Mouse (Mus musculus): ENCODE data around the gene Cbr1. TPM values are rescaled to one million over a fixed set of nuclear protein-coding genes. Genes with fewer than 3 reads are reported as not detected.

The Cbr1 gene
- polyA plus RNA-seq, 1 experiment from 2014 or later = 146 TPM

- no peak within 1 kb of the TSS for H3K4me2 ChIP-seq (ENCODE audit: low read length)
- no peaks in the 10 kb centered on the region for H3K36me3 ChIP-seq (ENCODE audit: control insufficient read depth, insufficient read depth, low read length)
- no peak within 1 kb of the TSS for H3K4me3 ChIP-seq (ENCODE audit: low read depth, low read length)
- no peak within 1 kb of the TSS for H3K27ac ChIP-seq (ENCODE audit: low read length)
- ATAC-seq = no peak
- H3K9ac ChIP-seq (ENCODE audit: low read depth, low read length) = no peak within 1 kb of the TSS
- H3K27me3 ChIP-seq (ENCODE audit: control insufficient read depth, insufficient read depth, low read depth, low read length) = no peaks in the 10 kb centered on the region
- no peaks in the 10 kb centered on the region for H3K4me1 ChIP-seq (ENCODE audit: control insufficient read depth, insufficient read depth, low read length)
- 86% methylated on average over 23 of the region's 23 CpGs for WGBS
- no peaks in the 10 kb centered on the region for H3K9me3 ChIP-seq (replicated peaks; ENCODE audit: control insufficient read depth, low read length, poor library complexity, severe bottlenecking)
Observed at GRCm38 (mm10) chr16:93627761-93628400, 22.2 kb downstream of the Cbr1 start, which contains the start of gene Gm5678. Gm5678 (plus strand) TSS chr16:93628097.

- 70% methylated on average over 4 of the region's 4 CpGs for WGBS
- H3K9ac ChIP-seq (ENCODE audit: low read depth, low read length) = no peak overlapping the region
- ATAC-seq = no peak
- no peak overlapping the region for H3K4me3 ChIP-seq (ENCODE audit: low read depth, low read length)
- H3K36me3 ChIP-seq (ENCODE audit: control insufficient read depth, insufficient read depth, low read length) = no peaks in the 10 kb centered on the region
- no peaks in the 10 kb centered on the region for H3K9me3 ChIP-seq (replicated peaks; ENCODE audit: control insufficient read depth, low read length, poor library complexity, severe bottlenecking)
- no peaks in the 10 kb centered on the region for H3K4me1 ChIP-seq (ENCODE audit: control insufficient read depth, insufficient read depth, low read length)
- no peak overlapping the region for H3K4me2 ChIP-seq (ENCODE audit: low read length)
- no peaks in the 10 kb centered on the region for H3K27me3 ChIP-seq (ENCODE audit: control insufficient read depth, insufficient read depth, low read depth, low read length)
- no peak overlapping the region for H3K27ac ChIP-seq (ENCODE audit: low read length)
Observed at GRCm38 (mm10) chr16:93644006-93644405, 38.4 kb downstream of the Cbr1 start.

- Histone ChIP-seq H3K4me2 (ENCODE audit: low read length) (no peak overlapping the region), H3K4me3 (ENCODE audit: low read depth, low read length) (no peak overlapping the region), H3K4me1 (ENCODE audit: control insufficient read depth, insufficient read depth, low read length) (no peaks in the 10 kb centered on the region), H3K9ac (ENCODE audit: low read depth, low read length) (no peak overlapping the region), H3K9me3 (replicated peaks; ENCODE audit: control insufficient read depth, low read length, poor library complexity, severe bottlenecking) (no peaks in the 10 kb centered on the region), H3K27me3 (ENCODE audit: control insufficient read depth, insufficient read depth, low read depth, low read length) (no peaks in the 10 kb centered on the region), H3K27ac (ENCODE audit: low read length) (no peak overlapping the region), H3K36me3 (ENCODE audit: control insufficient read depth, insufficient read depth, low read length) (no peaks in the 10 kb centered on the region)
- 83% methylated on average over 5 of the region's 5 CpGs for WGBS
- no peak for ATAC-seq
Observed at GRCm38 (mm10) chr16:93648441-93649183, 43.0 kb downstream of the Cbr1 start.

Other genes starting within 250 kb of the Cbr1 start
- 19.5 and 22.4 TPM in 2 replicates for gene Setd4, start 1.8 kb upstream of the Cbr1 start, polyA plus RNA-seq (2015; fragmentation: Nextera tagmentation; extraction: Ambion mirVana)
- not detected in 2 replicates for gene Gm5678, start 22.2 kb downstream of the Cbr1 start, polyA plus RNA-seq (2015; fragmentation: Nextera tagmentation; extraction: Ambion mirVana)
- gene Cbr3, start 77.4 kb downstream of the Cbr1 start, polyA plus RNA-seq (2015; fragmentation: Nextera tagmentation; extraction: Ambion mirVana) = 1.1 and 3.0 TPM in 2 replicates
- gene Dop1b, start 106.1 kb downstream of the Cbr1 start, polyA plus RNA-seq (2015; fragmentation: Nextera tagmentation; extraction: Ambion mirVana) = 41.0 and 42.0 TPM in 2 replicates
- gene Morc3, start 226.3 kb downstream of the Cbr1 start, polyA plus RNA-seq (2015; fragmentation: Nextera tagmentation; extraction: Ambion mirVana) = 32.7 and 37.7 TPM in 2 replicates